Mouse (Mus musculus): ENCODE results near the gene Krt25.

Gene Krt25

DNA sequence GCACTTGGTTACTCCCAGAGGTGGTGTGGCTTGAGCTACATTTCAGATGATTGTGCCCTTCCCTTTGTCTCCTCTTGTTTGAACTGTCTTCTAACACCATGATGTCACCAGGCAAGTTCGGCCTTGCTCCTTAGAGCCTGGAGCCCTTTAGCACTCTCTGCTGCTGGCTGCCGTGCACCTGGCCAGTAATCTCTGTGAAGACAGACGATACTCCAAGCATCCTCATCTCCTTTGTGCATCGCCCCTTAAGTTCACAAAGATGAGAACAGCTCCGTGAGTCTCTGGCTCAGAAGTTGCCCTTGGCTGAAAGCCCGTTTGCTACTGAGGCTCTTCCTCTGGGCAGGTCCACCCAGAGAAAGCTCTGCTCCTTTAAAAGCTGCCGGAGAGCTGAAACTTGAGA lies 46.0 kb downstream of the Krt25 start:
- in situ Hi-C loops (cut with MboI, MseI), result no loop called here

DNA sequence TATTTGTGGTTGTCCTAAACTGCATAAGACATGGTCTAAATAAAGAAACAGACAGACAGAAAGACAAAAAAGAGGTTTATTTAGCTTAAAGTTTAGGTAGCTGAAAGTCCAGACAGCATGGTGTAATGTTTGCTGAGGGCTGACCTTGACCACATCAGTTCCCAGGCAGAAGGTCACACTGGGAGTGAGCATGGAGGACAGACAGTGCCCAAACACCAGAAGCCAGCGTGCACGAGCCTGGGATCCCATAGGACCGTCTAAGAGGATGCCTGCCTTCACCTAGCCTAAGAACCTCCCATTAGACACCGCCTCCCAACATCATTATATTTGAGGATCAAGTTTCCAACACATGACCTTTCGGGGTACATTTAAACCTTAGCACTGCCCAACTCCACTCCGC lies 47.1 kb downstream of the Krt25 start:
- in situ Hi-C loops (cut with MboI, MseI), result no loop called here

DNA sequence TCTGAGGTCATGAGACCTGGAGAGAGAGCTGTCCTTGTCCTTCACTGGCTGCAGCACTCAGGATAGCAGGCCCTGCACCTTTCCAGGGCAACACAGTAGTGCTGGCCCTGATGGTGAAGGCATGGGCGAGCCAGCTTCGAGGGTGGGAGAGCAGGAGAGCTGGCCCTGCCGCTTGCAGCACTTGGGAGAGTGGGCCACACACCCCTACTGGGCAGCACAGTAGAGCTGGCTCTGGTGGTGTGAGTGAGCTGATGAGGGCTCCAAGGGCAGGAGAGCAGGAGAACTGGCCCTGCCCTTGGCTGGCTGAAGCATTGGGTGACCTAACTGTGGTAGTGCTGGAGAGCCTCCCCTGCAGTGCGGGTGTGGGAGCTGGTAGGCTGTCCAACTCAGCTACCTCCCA lies 50.0 kb downstream of the Krt25 start:
- in situ Hi-C loops (cut with MboI, MseI), result no loop called here

DNA sequence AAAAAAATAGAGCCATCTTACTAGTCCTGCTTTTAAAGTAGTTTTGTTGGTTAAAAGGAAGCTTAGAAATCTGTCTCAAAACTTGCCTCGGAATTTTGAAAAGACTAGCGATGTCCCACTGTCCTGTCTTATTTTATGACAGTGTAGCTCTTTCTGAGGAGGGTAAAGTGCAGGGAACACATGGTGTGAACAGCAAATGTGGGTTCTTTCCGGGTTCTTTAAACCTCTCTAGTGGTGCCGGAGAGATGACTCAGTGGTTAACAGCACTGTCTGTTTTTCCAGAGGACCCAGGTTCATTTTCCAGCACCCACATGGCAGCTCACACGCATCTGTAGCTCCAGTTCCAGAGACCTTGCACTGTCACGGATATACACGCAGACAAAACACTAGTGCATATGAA lies 53.6 kb downstream of the Krt25 start:
- in situ Hi-C loops (cut with MboI, MseI), result no loop called here

DNA sequence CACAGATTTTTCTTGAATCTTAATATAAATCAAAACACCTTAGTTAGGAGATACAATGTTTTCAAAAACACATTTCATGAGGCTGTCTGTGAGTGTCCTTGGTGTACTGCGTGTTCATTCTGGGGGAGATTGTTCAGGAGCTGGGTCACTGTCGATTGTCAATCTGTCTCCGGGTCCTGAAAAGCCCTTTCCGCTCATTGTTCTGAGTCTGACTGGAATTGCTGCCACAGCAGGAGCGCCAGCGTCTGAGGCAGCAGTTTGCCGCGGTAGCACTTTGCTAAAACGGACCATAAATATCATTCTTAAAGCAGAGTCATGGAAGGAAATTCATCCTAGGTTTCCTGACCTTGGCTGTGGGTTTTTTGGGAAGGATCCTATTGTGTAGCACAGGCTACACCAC lies 57.0 kb downstream of the Krt25 start:
- in situ Hi-C loops (cut with MboI, MseI), result no loop called here

Data from T-helper 2 cell (primary cell).